Mouse (Mus musculus) ES-Bruce4 (cell line): ENCODE data around the gene Unc45b.

Source experiments
- CTCF ChIP-seq: IDR thresholded peaks from one replicate; pipeline ENCODE4 v1.8.1; 2011; ENCODE audit warnings: low read depth, low read length
- POLR2A ChIP-seq: IDR thresholded peaks from one replicate; pipeline ENCODE4 v1.8.1; 2011; ENCODE audit warnings: low read length; ENCODE audit not compliant: insufficient read depth

GRCm38 (mm10) chr11:82973916-82974315 is 63.6 kb downstream of the Unc45b start:
- TF ChIP-seq CTCF: no peak
- TF ChIP-seq POLR2A: no peak
